Mouse (Mus musculus) testis, adult 2 months (tissue): ENCODE data around the gene Tprn. TPM values are rescaled to one million over a fixed set of nuclear protein-coding genes. Genes with fewer than 3 reads are reported as not detected.
A peak's percentile ranks its signal among the peaks of the same experiment; 100 is the strongest.

ENCODE experiments used
- H3K27ac ChIP-seq: fragments of 200-500 bp; 2 replicates; pipeline ENCODE4 v1.5.1; 2012; ENCODE audit warnings: low read depth, low read length; ENCODE audit not compliant: control insufficient read depth, insufficient read depth
- H3K27me3 ChIP-seq: fragments of 200-500 bp; 2 replicates; pipeline ENCODE4 v1.6.1; 2012; ENCODE audit warnings: mild to moderate bottlenecking, low read length, moderate library complexity; ENCODE audit not compliant: control insufficient read depth, insufficient read depth
- H3K36me3 ChIP-seq: fragments of 200-500 bp; 2 replicates; pipeline ENCODE4 v1.6.1; 2012; ENCODE audit warnings: mild to moderate bottlenecking, low read length; ENCODE audit not compliant: control insufficient read depth, insufficient read depth
- H3K4me1 ChIP-seq: fragments of 200-500 bp; 2 replicates; pipeline ENCODE4 v1.6.1; 2012; ENCODE audit warnings: low read length; ENCODE audit not compliant: control insufficient read depth, insufficient read depth
- H3K4me3 ChIP-seq: fragments of 200-500 bp; 2 replicates; pipeline ENCODE4 v1.5.1; 2012; ENCODE audit warnings: low read depth, mild to moderate bottlenecking, low read length, moderate library complexity, mixed read lengths; ENCODE audit not compliant: control insufficient read depth
- CTCF ChIP-seq: fragments of 200-500 bp; IDR thresholded peaks from 2 replicates; pipeline ENCODE4 v1.5.1; 2012; ENCODE audit warnings: low read depth, mild to moderate bottlenecking, inconsistent platforms, low read length, moderate library complexity; ENCODE audit not compliant: control insufficient read depth, insufficient read depth, insufficient replicate concordance
- POLR2A ChIP-seq: fragments of 200-500 bp; IDR thresholded peaks from 2 replicates; pipeline ENCODE4 v1.6.1; 2012; ENCODE audit warnings: low read depth, mild to moderate bottlenecking, inconsistent platforms, low read length, moderate library complexity; ENCODE audit not compliant: control insufficient read depth
- polyA plus RNA-seq: library from polyadenylated mRNA; depleted of rRNA; stranded (reverse); fragments of >200 nt; gene quantifications from 2 replicates; pipeline ENCODE4 v1.2.3, GENCODE M21; 2012

The Tprn gene
- polyA plus RNA-seq, 1 experiment = 357 TPM

GRCm38 (mm10) chr2:25298046-25298445 lies 35.6 kb downstream of the Tprn start:
- no peaks in the 10 kb centered on the region for H3K36me3 ChIP-seq
- no peak overlapping the region for H3K4me3 ChIP-seq
- TF ChIP-seq CTCF (no peak), POLR2A (no peak)
- no peaks in the 10 kb centered on the region for H3K4me1 ChIP-seq
- H3K27ac ChIP-seq = no peak overlapping the region
- H3K27me3 ChIP-seq = no peaks in the 10 kb centered on the region

- H3K27me3 ChIP-seq = no peaks in the 10 kb centered on the region
- TF ChIP-seq CTCF = no peak
- TF ChIP-seq POLR2A = no peak
These were observed 41.0 kb downstream of the Tprn start for GRCm38 (mm10) chr2:25303452-25303851.

GRCm38 (mm10) chr2:25303931-25304656 lies 41.7 kb downstream of the Tprn start:
- H3K27me3 ChIP-seq = no peaks in the 10 kb centered on the region
- H3K27ac ChIP-seq = no peak overlapping the region
- H3K36me3 ChIP-seq = no peaks in the 10 kb centered on the region
- H3K4me1 ChIP-seq = peaks cover 6% of the 10 kb centered on the region
- H3K4me3 ChIP-seq = no peak overlapping the region
- TF ChIP-seq POLR2A (no peak), CTCF (no peak)

More at GRCm38 (mm10) chr2:25303452-25303851, 41.0 kb downstream of the Tprn start:
- H3K36me3 ChIP-seq = no peaks in the 10 kb centered on the region
- H3K4me1 ChIP-seq = peaks cover 6% of the 10 kb centered on the region
- no peak overlapping the region for H3K4me3 ChIP-seq
- no peak overlapping the region for H3K27ac ChIP-seq

GRCm38 (mm10) chr2:25304657-25305541 lies 42.5 kb downstream of the Tprn start:
- Histone ChIP-seq H3K27ac (no peak overlapping the region), H3K4me3 (peak overlapping the region; percentile 25), H3K36me3 (no peaks in the 10 kb centered on the region), H3K4me1 (peaks cover 6% of the 10 kb centered on the region), H3K27me3 (no peaks in the 10 kb centered on the region)
- no peak for TF ChIP-seq POLR2A

GRCm38 (mm10) chr2:25305587-25306359 lies 43.4 kb downstream of the Tprn start:
- no peak overlapping the region; the same call in 1 of the 2 replicates for H3K4me3 ChIP-seq
- H3K4me1 ChIP-seq = peaks cover 6% of the 10 kb centered on the region
- TF ChIP-seq CTCF (no peak), POLR2A (no peak)
- no peaks in the 10 kb centered on the region; the same call in 1 of the 2 replicates for H3K27me3 ChIP-seq
- no peaks in the 10 kb centered on the region for H3K36me3 ChIP-seq
- H3K27ac ChIP-seq = no peak overlapping the region

- H3K4me1 ChIP-seq = peaks cover 6% of the 10 kb centered on the region
- TF ChIP-seq CTCF (no peak), POLR2A (no peak)
- H3K36me3 ChIP-seq = no peaks in the 10 kb centered on the region
- no peaks in the 10 kb centered on the region; the same call in 1 of the 2 replicates for H3K27me3 ChIP-seq
- no peak overlapping the region for H3K4me3 ChIP-seq
- H3K27ac ChIP-seq = no peak overlapping the region
These were observed 47.8 kb downstream of the Tprn start for GRCm38 (mm10) chr2:25310180-25310579.
